Mouse (Mus musculus) stomach, embryonic 16.5 days (tissue): Measurements from ENCODE around the gene Ift80. TPM values are rescaled to one million over a fixed set of nuclear protein-coding genes. Genes with fewer than 3 reads are reported as not detected.

Experiments
- ATAC-seq: fragments of 200-750 bp; cut with Nextera tagmentation; 2 replicates; pipeline ENCODE4 v1.8.0; 2017; ENCODE audit warnings: moderate number of reproducible peaks, moderate TSS enrichment; ENCODE audit not compliant: insufficient read depth, low FRiP score
- H3K27ac ChIP-seq: fragments of 300-500 bp; sonication (generic); 2 replicates; pipeline ENCODE4 v1.5.1; 2014; ENCODE audit warnings: low read length
- H3K27me3 ChIP-seq: fragments of 300-500 bp; sonication (generic); 2 replicates; pipeline ENCODE4 v1.6.1; 2014; ENCODE audit warnings: low read length, control low read depth, mixed read lengths; ENCODE audit not compliant: control insufficient read depth, insufficient read depth
- H3K36me3 ChIP-seq: fragments of 300-500 bp; sonication (generic); 2 replicates; pipeline ENCODE4 v1.6.1; 2014; ENCODE audit warnings: low read length; ENCODE audit not compliant: control insufficient read depth, insufficient read depth
- H3K4me1 ChIP-seq: fragments of 300-500 bp; sonication (generic); 2 replicates; pipeline ENCODE4 v1.6.1; 2014; ENCODE audit warnings: low read length, control low read depth, mixed read lengths; ENCODE audit not compliant: control insufficient read depth, insufficient read depth
- H3K4me2 ChIP-seq: fragments of 300-500 bp; sonication (generic); 2 replicates; pipeline ENCODE4 v1.6.1; 2014; ENCODE audit warnings: low read depth, low read length, mixed read lengths
- H3K4me3 ChIP-seq: fragments of 300-500 bp; sonication (generic); replicated peaks from 2 replicates; pipeline ENCODE4 v1.5.1; 2014; ENCODE audit warnings: mild to moderate bottlenecking, low read length
- H3K9ac ChIP-seq: fragments of 300-500 bp; sonication (generic); 2 replicates; pipeline ENCODE4 v1.6.1; 2014; ENCODE audit warnings: low read length
- H3K9me3 ChIP-seq: fragments of 300-500 bp; sonication (generic); replicated peaks from 2 replicates; pipeline ENCODE4 v1.6.1; 2016; ENCODE audit warnings: low read length, control low read depth; ENCODE audit not compliant: control insufficient read depth
- WGBS: fragments of 180-500 bp; shearing (Covaris S2); extraction: QIAGEN DNeasy Blood & Tissue Kit; methylation state at CpG from one replicate; pipeline ENCODE4 v1.1.7; 2014; 5-methylcytosine and 5-hydroxymethylcytosine counted together
- polyA plus RNA-seq: library from polyadenylated mRNA; unstranded; fragments of >200 nt; fragmentation: Nextera tagmentation; extraction: Ambion mirVana; gene quantifications from 2 replicates; pipeline ENCODE4 v1.2.1, GENCODE M21; 2015

The Ift80 gene
- polyA plus RNA-seq, 1 experiment from 2014 or later = 12.7 TPM

GRCm38 (mm10) chr3:68974639-68975532, 29.5 kb downstream of the Ift80 start:
- Histone ChIP-seq H3K4me3 (no peak overlapping the region), H3K36me3 (0 out of 2 replicates have a peak, but pooled peaks cover 2% of the 10 kb centered on the region), H3K4me1 (no peaks in the 10 kb centered on the region), H3K27me3 (no peaks in the 10 kb centered on the region), H3K9me3 (no peaks in the 10 kb centered on the region), H3K27ac (no peak overlapping the region), H3K9ac (no peak overlapping the region), H3K4me2 (no peak overlapping the region)
- 73% methylated on average over 8 of the region's 8 CpGs for WGBS
- no peak for ATAC-seq

- no peaks in the 10 kb centered on the region for H3K9me3 ChIP-seq
- no peak overlapping the region for H3K4me3 ChIP-seq
- no peak overlapping the region for H3K4me2 ChIP-seq
- no peaks in the 10 kb centered on the region for H3K27me3 ChIP-seq
- 0 out of 2 replicates have a peak, but pooled peaks cover 2% of the 10 kb centered on the region for H3K36me3 ChIP-seq
- no peak overlapping the region for H3K27ac ChIP-seq
- no peak overlapping the region for H3K9ac ChIP-seq
- 38% methylated on average over 1 of the region's 1 CpGs for WGBS
- no peak for ATAC-seq
- H3K4me1 ChIP-seq = no peaks in the 10 kb centered on the region
These were observed 30.8 kb downstream of the Ift80 start for GRCm38 (mm10) chr3:68973574-68973973.

- Histone ChIP-seq H3K4me2 (no peak overlapping the region), H3K4me1 (no peaks in the 10 kb centered on the region), H3K27ac (no peak overlapping the region), H3K9ac (no peak overlapping the region), H3K4me3 (no peak overlapping the region), H3K9me3 (0 out of 2 replicates have a peak, but pooled peaks cover 2% of the 10 kb centered on the region), H3K36me3 (peaks cover 8% of the 10 kb centered on the region), H3K27me3 (no peaks in the 10 kb centered on the region)
- ATAC-seq = no peak
- WGBS = 80% methylated on average over 3 of the region's 3 CpGs
These were observed 35.2 kb downstream of the Ift80 start for GRCm38 (mm10) chr3:68969091-68969590.

- H3K36me3 ChIP-seq = peaks cover 8% of the 10 kb centered on the region
- H3K9me3 ChIP-seq = 0 out of 2 replicates have a peak, but pooled peaks cover 2% of the 10 kb centered on the region
- no peaks in the 10 kb centered on the region for H3K4me1 ChIP-seq
- no peaks in the 10 kb centered on the region for H3K27me3 ChIP-seq
- 41% methylated on average over 6 of the region's 6 CpGs for WGBS
- 0 out of 2 replicates have a peak, but pooled peaks have one; percentile 37 for ATAC-seq
- no peak overlapping the region for H3K4me3 ChIP-seq
- no peak overlapping the region for H3K9ac ChIP-seq
- H3K4me2 ChIP-seq = no peak overlapping the region
- H3K27ac ChIP-seq = no peak overlapping the region
These were observed 37.0 kb downstream of the Ift80 start for GRCm38 (mm10) chr3:68967404-68967803.

GRCm38 (mm10) chr3:68966527-68967285, 37.7 kb downstream of the Ift80 start:
- no peak overlapping the region for H3K4me2 ChIP-seq
- H3K4me3 ChIP-seq = no peak overlapping the region
- peaks cover 8% of the 10 kb centered on the region for H3K36me3 ChIP-seq
- 92% methylated on average over 6 of the region's 6 CpGs for WGBS
- H3K27ac ChIP-seq = no peak overlapping the region
- H3K27me3 ChIP-seq = no peaks in the 10 kb centered on the region
- ATAC-seq = no peak
- 0 out of 2 replicates have a peak, but pooled peaks cover 2% of the 10 kb centered on the region for H3K9me3 ChIP-seq
- H3K9ac ChIP-seq = no peak overlapping the region
- H3K4me1 ChIP-seq = no peaks in the 10 kb centered on the region

GRCm38 (mm10) chr3:68964682-68965081, 39.7 kb downstream of the Ift80 start:
- peaks cover 8% of the 10 kb centered on the region for H3K36me3 ChIP-seq
- H3K9me3 ChIP-seq = 0 out of 2 replicates have a peak, but pooled peaks cover 2% of the 10 kb centered on the region
- no peak overlapping the region for H3K27ac ChIP-seq
- no peak overlapping the region for H3K4me3 ChIP-seq
- H3K27me3 ChIP-seq = no peaks in the 10 kb centered on the region
- ATAC-seq = no peak
- H3K4me1 ChIP-seq = no peaks in the 10 kb centered on the region
- no peak overlapping the region for H3K4me2 ChIP-seq
- H3K9ac ChIP-seq = no peak overlapping the region

- H3K4me2 ChIP-seq = no peak overlapping the region
- H3K27me3 ChIP-seq = no peaks in the 10 kb centered on the region
- no peak overlapping the region for H3K9ac ChIP-seq
- no peak for ATAC-seq
- H3K27ac ChIP-seq = no peak overlapping the region
- 90% methylated on average over 3 of the region's 3 CpGs for WGBS
- no peak overlapping the region for H3K4me3 ChIP-seq
- no peaks in the 10 kb centered on the region; the same call in 1 of the 2 replicates for H3K4me1 ChIP-seq
- H3K9me3 ChIP-seq = no peaks in the 10 kb centered on the region
- H3K36me3 ChIP-seq = no peaks in the 10 kb centered on the region
These were observed 47.0 kb downstream of the Ift80 start for GRCm38 (mm10) chr3:68957413-68957812.

- Histone ChIP-seq H3K27ac (no peak overlapping the region), H3K4me2 (no peak overlapping the region), H3K36me3 (no peaks in the 10 kb centered on the region), H3K9me3 (no peaks in the 10 kb centered on the region), H3K4me3 (no peak overlapping the region), H3K4me1 (no peaks in the 10 kb centered on the region; the same call in 1 of the 2 replicates), H3K9ac (no peak overlapping the region), H3K27me3 (no peaks in the 10 kb centered on the region)
- ATAC-seq = no peak
- WGBS = 45% methylated on average over 4 of the region's 4 CpGs
These were observed 47.9 kb downstream of the Ift80 start for GRCm38 (mm10) chr3:68956454-68956853.

GRCm38 (mm10) chr3:68954487-68954886, 49.9 kb downstream of the Ift80 start:
- no peaks in the 10 kb centered on the region for H3K9me3 ChIP-seq
- no peak overlapping the region for H3K4me2 ChIP-seq
- WGBS = 55% methylated on average over 6 of the region's 6 CpGs
- H3K27ac ChIP-seq = no peak overlapping the region
- no peak overlapping the region for H3K4me3 ChIP-seq
- no peaks in the 10 kb centered on the region for H3K27me3 ChIP-seq
- H3K4me1 ChIP-seq = no peaks in the 10 kb centered on the region; the same call in 1 of the 2 replicates
- H3K36me3 ChIP-seq = no peaks in the 10 kb centered on the region
- ATAC-seq = no peak
- H3K9ac ChIP-seq = no peak overlapping the region
